Comparison of ENCODE assay signal across 10 mouse cellular contexts in genomic region chr3:101448765-101449164, GRCm38 (mm10).
DNase-seq lines count a peak whose midpoint lies in the region; ATAC-seq and TF ChIP-seq lines count a peak whose summit lies in the region.
"Had no signal": no experiment of that assay in that cellular context is flagged by ENCODE, and none has a peak within 500 bp of the region (broad histone marks: within the 10 kb centered on the region; RNA-seq: fewer than 3 reads in every experiment).

No protein-coding gene starts in this region.

- H3K4me2 ChIP-seq in midbrain, embryonic 13.5 days (replicated peaks): no peak overlapping the region
- H3K4me2 ChIP-seq in midbrain, embryonic 11.5 days: no peak overlapping the region
- H3K4me2 ChIP-seq in hindbrain, embryonic 13.5 days: no peak overlapping the region
- H3K4me2 ChIP-seq: kidney, embryonic 15.5 days had no signal

- 0 out of 2 replicates have a peak overlapping the region, but pooled peaks have one; percentile 30 for H3K27ac ChIP-seq in midbrain, embryonic 13.5 days
- no peak overlapping the region for H3K27ac ChIP-seq in midbrain, embryonic 11.5 days (ENCODE audit: low read depth, low read length)
- H3K27ac ChIP-seq in cortical plate, adult 2 months (ENCODE audit: insufficient read depth, low read length): peak overlapping the region; percentile 22; the same call in 1 of the 2 replicates
- no peak overlapping the region for H3K27ac ChIP-seq in hindbrain, embryonic 13.5 days
- H3K27ac ChIP-seq: kidney, embryonic 15.5 days had no signal

- TF ChIP-seq POLR2A in cortical plate, adult 2 months (IDR thresholded peaks at IDR 0.05; ENCODE audit: extremely low read depth, insufficient read depth, low read length): no peak

- no peak overlapping the region for H3K9ac ChIP-seq in midbrain, embryonic 13.5 days (replicated peaks)
- no peak overlapping the region for H3K9ac ChIP-seq in midbrain, embryonic 11.5 days (ENCODE audit: low read length)
- H3K9ac ChIP-seq in hindbrain, embryonic 13.5 days: no peak overlapping the region
- H3K9ac ChIP-seq: kidney, embryonic 15.5 days had no signal

- WGBS in midbrain, embryonic 13.5 days: 67% methylated on average over 3 of the region's 3 CpGs
- WGBS in midbrain, embryonic 11.5 days: 81% methylated on average over 3 of the region's 3 CpGs
- WGBS in hindbrain, embryonic 13.5 days: 71% methylated on average over 3 of the region's 3 CpGs

- peaks cover 24% of the 10 kb centered on the region for H3K4me1 ChIP-seq in midbrain, embryonic 13.5 days (replicated peaks)
- no peaks in the 10 kb centered on the region for H3K4me1 ChIP-seq in midbrain, embryonic 11.5 days (ENCODE audit: control insufficient read depth, insufficient read depth, low read length)
- peaks cover 11% of the 10 kb centered on the region for H3K4me1 ChIP-seq in cortical plate, adult 2 months (ENCODE audit: control insufficient read depth, insufficient read depth, low read length)
- peaks cover 23% of the 10 kb centered on the region for H3K4me1 ChIP-seq in hindbrain, embryonic 13.5 days (replicated peaks)

- DNase-seq in midbrain, embryonic 11.5 days (ENCODE audit: low spot score, missing footprints): no peak
- DNase-seq in layer of hippocampus, postnatal 36 days: peak; percentile 69 to 70
- peak; percentile 57 to 71 for DNase-seq in right cerebral cortex, postnatal 10 days (ENCODE audit: low spot score in 2 of 2)
- no peak for DNase-seq in gastrocnemius, adult 18-20 months (ENCODE audit: low spot score)
- no peak for DNase-seq in natural killer cell, adult 2 months (ENCODE audit: low spot score in 2 of 2)
- DNase-seq: lung, postnatal 14 days had no signal

- no peak for TF ChIP-seq CTCF in cortical plate, adult 2 months (IDR thresholded peaks at IDR 0.05; ENCODE audit: extremely low read depth, insufficient read depth, low read length)

- H3K36me3 ChIP-seq in midbrain, embryonic 13.5 days: peaks cover 30% of the 10 kb centered on the region
- H3K36me3 ChIP-seq in midbrain, embryonic 11.5 days (ENCODE audit: control insufficient read depth, insufficient read depth, low read length): no peaks in the 10 kb centered on the region
- peaks cover 32% of the 10 kb centered on the region for H3K36me3 ChIP-seq in hindbrain, embryonic 13.5 days

- no peaks in the 10 kb centered on the region for H3K9me3 ChIP-seq in midbrain, embryonic 13.5 days
- H3K9me3 ChIP-seq in midbrain, embryonic 11.5 days (ENCODE audit: control insufficient read depth, low read length): no peaks in the 10 kb centered on the region
- H3K9me3 ChIP-seq in hindbrain, embryonic 13.5 days: no peaks in the 10 kb centered on the region
- H3K9me3 ChIP-seq: kidney, embryonic 15.5 days had no signal

- no peak overlapping the region for H3K4me3 ChIP-seq in midbrain, embryonic 13.5 days (replicated peaks)
- H3K4me3 ChIP-seq in midbrain, embryonic 11.5 days (ENCODE audit: low read depth, low read length): no peak overlapping the region
- H3K4me3 ChIP-seq in cortical plate, adult 2 months (ENCODE audit: insufficient read depth, low read length): no peak overlapping the region
- no peak overlapping the region for H3K4me3 ChIP-seq in hindbrain, embryonic 13.5 days
- H3K4me3 ChIP-seq: kidney, embryonic 15.5 days had no signal

- H3K27me3 ChIP-seq in midbrain, embryonic 13.5 days: no peaks in the 10 kb centered on the region
- no peaks in the 10 kb centered on the region for H3K27me3 ChIP-seq in midbrain, embryonic 11.5 days (ENCODE audit: control insufficient read depth, insufficient read depth, low read length)
- H3K27me3 ChIP-seq in hindbrain, embryonic 13.5 days: no peaks in the 10 kb centered on the region
- H3K27me3 ChIP-seq: kidney, embryonic 15.5 days had no signal

- peak; percentile 40; the same call in 1 of the 2 replicates for ATAC-seq in midbrain, embryonic 13.5 days
- no peak for ATAC-seq in midbrain, embryonic 11.5 days (ENCODE audit: low FRiP score)
- no peak for ATAC-seq in hindbrain, embryonic 13.5 days (ENCODE audit: low FRiP score)

Comparison
In these comparisons a context has a peak if more than half of its experiments do, and no peak if none do; other contexts are left out.
1. H3K27ac ChIP-seq: peak in midbrain, embryonic 13.5 days (single experiment) and cortical plate, adult 2 months (single experiment); none in midbrain, embryonic 11.5 days (single experiment) and hindbrain, embryonic 13.5 days (single experiment).
2. DNase-seq: peak in layer of hippocampus, postnatal 36 days (2 of 2) and right cerebral cortex, postnatal 10 days (2 of 2); none in midbrain, embryonic 11.5 days (single experiment), gastrocnemius, adult 18-20 months (single experiment) and natural killer cell, adult 2 months (0 of 2).